Mouse (Mus musculus) neural tube, embryonic 11.5 days (tissue): ENCODE results near the gene Sbno2. TPM values are rescaled to one million over a fixed set of nuclear protein-coding genes. Genes with fewer than 3 reads are reported as not detected.

ENCODE experiments used
- ATAC-seq: fragments of 200-750 bp; cut with Nextera tagmentation; 2 replicates; pipeline ENCODE4 v1.8.0; 2017; ENCODE audit warnings: moderate number of reproducible peaks, mild to moderate bottlenecking, moderate TSS enrichment, moderate library complexity; ENCODE audit not compliant: insufficient read depth, low FRiP score, low TSS enrichment
- DNase-seq: peaks from one replicate; pipeline ENCODE4 v3.0.0-alpha.2; 2015; ENCODE audit warnings: low spot score
- H3K27ac ChIP-seq: fragments of 300-500 bp; sonication (generic); 2 replicates; pipeline ENCODE4 v1.5.1; 2014; ENCODE audit warnings: low read depth, mild to moderate bottlenecking, low read length
- H3K27me3 ChIP-seq: fragments of 300-500 bp; sonication (generic); 2 replicates; pipeline ENCODE4 v1.6.1; 2014; ENCODE audit warnings: mild to moderate bottlenecking, low read length, mixed read lengths; ENCODE audit not compliant: control insufficient read depth, insufficient read depth
- H3K36me3 ChIP-seq: fragments of 300-500 bp; sonication (generic); 2 replicates; pipeline ENCODE4 v1.6.1; 2014; ENCODE audit warnings: mild to moderate bottlenecking, low read length, moderate library complexity, mixed read lengths; ENCODE audit not compliant: control insufficient read depth, insufficient read depth
- H3K4me1 ChIP-seq: fragments of 300-500 bp; sonication (generic); 2 replicates; pipeline ENCODE4 v1.6.1; 2014; ENCODE audit warnings: low read length, mixed read lengths; ENCODE audit not compliant: control insufficient read depth, insufficient read depth
- H3K4me2 ChIP-seq: fragments of 300-500 bp; sonication (generic); 2 replicates; pipeline ENCODE4 v1.6.1; 2014; ENCODE audit warnings: low read depth, mild to moderate bottlenecking, moderate library complexity
- H3K4me3 ChIP-seq: fragments of 300-500 bp; sonication (generic); 2 replicates; pipeline ENCODE4 v1.5.1; 2014; ENCODE audit warnings: low read depth, low read length
- H3K9ac ChIP-seq: fragments of 300-500 bp; sonication (generic); 2 replicates; pipeline ENCODE4 v1.6.1; 2014; ENCODE audit warnings: mild to moderate bottlenecking, low read length
- H3K9me3 ChIP-seq: fragments of 300-500 bp; sonication (generic); 2 replicates; pipeline ENCODE4 v1.6.1; 2016; ENCODE audit warnings: low read length; ENCODE audit not compliant: control insufficient read depth
- WGBS: fragments of 180-500 bp; shearing (Covaris S2); extraction: QIAGEN DNeasy Blood & Tissue Kit; methylation state at CpG from one replicate; pipeline ENCODE4 v1.1.7; 2014; 5-methylcytosine and 5-hydroxymethylcytosine counted together
- polyA plus RNA-seq: library from polyadenylated mRNA; unstranded; fragments of >200 nt; fragmentation: Nextera tagmentation; extraction: Ambion mirVana; gene quantifications from 2 replicates; pipeline ENCODE4 v1.2.1, GENCODE M21; 2014

The Sbno2 gene
- polyA plus RNA-seq, 1 experiment from 2014 or later = 11.9 TPM

- DNase-seq (no peak), ATAC-seq (no peak)
- Histone ChIP-seq H3K27me3 (no peaks in the 10 kb centered on the region), H3K4me3 (no peak overlapping the region), H3K4me2 (no peak overlapping the region), H3K36me3 (no peaks in the 10 kb centered on the region), H3K27ac (no peak overlapping the region), H3K9me3 (no peaks in the 10 kb centered on the region), H3K9ac (no peak overlapping the region), H3K4me1 (no peaks in the 10 kb centered on the region)
- 63% methylated on average over 6 of the region's 6 CpGs for WGBS
These were observed 2.3 kb upstream of the Sbno2 start for GRCm38 (mm10) chr10:80107678-80108077.

DNA sequence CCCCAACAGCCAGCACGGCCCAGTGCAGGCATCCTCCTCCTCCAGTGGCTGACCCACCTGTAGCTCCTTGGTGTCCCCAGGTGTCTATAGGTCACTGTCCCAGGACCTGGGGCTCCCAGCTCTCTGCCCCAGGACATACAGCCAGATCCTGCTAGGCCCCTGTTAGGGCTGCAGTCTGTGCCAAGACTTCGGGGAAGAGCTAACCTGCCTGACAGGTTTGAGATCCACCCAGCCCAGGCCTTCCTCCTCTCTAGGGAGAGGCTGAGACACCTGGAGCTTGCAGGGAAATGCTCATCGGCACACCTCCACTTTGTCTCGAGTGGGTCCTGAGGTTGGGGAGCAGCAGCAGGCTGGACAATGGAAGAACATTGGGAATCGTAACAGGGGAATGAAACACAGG lies 555 bp upstream of the Sbno2 start:
- Histone ChIP-seq H3K27me3 (no peaks in the 10 kb centered on the region), H3K36me3 (no peaks in the 10 kb centered on the region), H3K9me3 (no peaks in the 10 kb centered on the region), H3K9ac (no peak overlapping the region), H3K4me2 (no peak overlapping the region), H3K4me1 (peaks cover 7% of the 10 kb centered on the region), H3K4me3 (no peak overlapping the region), H3K27ac (no peak overlapping the region)
- WGBS = 70% methylated on average over 5 of the region's 5 CpGs
- DNase-seq = no peak
- no peak for ATAC-seq

GRCm38 (mm10) chr10:80104181-80104580 lies 1.2 kb downstream of the Sbno2 start:
- 88% methylated on average over 3 of the region's 3 CpGs for WGBS
- Histone ChIP-seq H3K27ac (no peak overlapping the region), H3K4me1 (peaks cover 8% of the 10 kb centered on the region), H3K4me2 (no peak overlapping the region), H3K27me3 (no peaks in the 10 kb centered on the region), H3K36me3 (no peaks in the 10 kb centered on the region), H3K9me3 (no peaks in the 10 kb centered on the region), H3K4me3 (no peak overlapping the region), H3K9ac (no peak overlapping the region)
- ATAC-seq (no peak), DNase-seq (no peak)

DNA sequence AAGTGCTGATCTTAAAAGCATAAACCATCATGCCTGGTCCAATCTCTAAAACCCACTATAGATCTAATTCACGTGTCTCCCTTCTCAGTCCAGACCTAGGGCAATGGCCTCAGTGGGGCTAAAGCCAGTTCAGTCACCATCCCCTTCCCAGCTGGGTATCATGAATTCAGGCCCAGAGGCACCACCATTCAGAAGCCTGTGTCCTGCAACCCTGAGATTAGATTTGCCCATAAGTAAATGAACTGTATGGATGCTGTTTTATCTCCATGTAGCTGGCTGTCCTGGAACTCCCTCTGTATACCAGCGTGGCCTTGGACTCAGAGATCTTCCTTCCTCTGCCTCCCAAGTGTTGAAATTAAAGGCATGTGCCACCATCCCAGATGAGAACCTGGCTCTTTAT lies 2.3 kb downstream of the Sbno2 start:
- no peaks in the 10 kb centered on the region for H3K36me3 ChIP-seq
- H3K27me3 ChIP-seq = no peaks in the 10 kb centered on the region
- no peak for DNase-seq
- WGBS = 80% methylated on average over 2 of the region's 2 CpGs
- H3K4me2 ChIP-seq = no peak overlapping the region
- ATAC-seq = 0 out of 2 replicates have a peak, but pooled peaks have one; percentile 13
- no peaks in the 10 kb centered on the region for H3K9me3 ChIP-seq
- H3K9ac ChIP-seq = no peak overlapping the region; the same call in 1 of the 2 replicates
- no peak overlapping the region for H3K4me3 ChIP-seq
- no peak overlapping the region for H3K27ac ChIP-seq
- peaks cover 8% of the 10 kb centered on the region for H3K4me1 ChIP-seq

- no peak overlapping the region for H3K27ac ChIP-seq
- WGBS = under 1% methylated on average over 50 of the region's 59 CpGs
- peaks cover 8% of the 10 kb centered on the region for H3K4me1 ChIP-seq
- peak; percentile 85 for ATAC-seq
- peak overlapping the region; percentile 90 for H3K9ac ChIP-seq
- H3K4me2 ChIP-seq = peak overlapping the region; percentile 83
- no peaks in the 10 kb centered on the region for H3K27me3 ChIP-seq
- no peaks in the 10 kb centered on the region for H3K36me3 ChIP-seq
- DNase-seq = peak; percentile 91
- H3K4me3 ChIP-seq = peak overlapping the region; percentile 97
- H3K9me3 ChIP-seq = no peaks in the 10 kb centered on the region
These were observed 3.0 kb downstream of the Sbno2 start for GRCm38 (mm10) chr10:80102216-80102915.

DNA sequence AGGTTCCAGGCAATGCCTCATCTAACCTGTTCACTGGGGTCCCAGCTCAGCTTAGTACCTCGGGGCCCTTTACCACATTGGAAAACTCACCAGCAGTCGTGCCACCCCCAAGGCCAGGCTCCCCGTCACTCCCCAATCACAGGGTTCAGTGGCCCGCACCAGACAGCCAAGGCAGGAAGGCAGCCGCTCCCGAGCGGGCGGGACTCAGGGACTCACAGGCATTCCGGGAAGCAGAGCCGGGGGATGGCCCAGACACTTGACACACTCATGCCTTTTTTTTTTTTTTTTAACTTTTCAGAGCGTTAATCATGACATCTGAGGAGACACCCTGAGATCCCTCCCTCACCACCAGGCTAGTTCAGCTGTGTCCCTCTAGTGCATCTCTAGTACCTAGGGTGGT lies 4.4 kb downstream of the Sbno2 start:
- ATAC-seq (no peak), DNase-seq (no peak)
- Histone ChIP-seq H3K4me2 (no peak overlapping the region), H3K9me3 (no peaks in the 10 kb centered on the region), H3K4me3 (no peak overlapping the region), H3K27ac (no peak overlapping the region), H3K27me3 (no peaks in the 10 kb centered on the region), H3K9ac (no peak overlapping the region), H3K4me1 (peaks cover 8% of the 10 kb centered on the region), H3K36me3 (no peaks in the 10 kb centered on the region)
- 73% methylated on average over 11 of the region's 11 CpGs for WGBS

DNA sequence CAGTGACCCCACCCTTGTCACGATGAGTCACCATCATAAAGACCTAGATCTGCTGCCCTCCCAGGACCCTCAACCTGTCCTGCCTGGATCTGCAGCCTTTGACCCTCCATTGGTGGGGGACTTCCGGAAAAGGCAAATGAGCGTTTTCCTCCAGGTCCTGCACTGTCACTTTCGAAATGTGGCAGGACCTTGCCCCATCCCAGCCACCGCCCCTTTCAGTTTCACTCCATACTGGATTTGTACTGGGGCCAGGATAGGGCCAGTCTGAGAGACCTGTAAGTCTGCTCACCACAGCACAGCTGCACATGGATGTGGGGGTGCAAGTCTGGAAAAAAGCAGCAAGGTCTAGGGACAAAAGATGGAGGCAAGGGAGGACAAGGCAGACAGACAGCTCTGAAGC lies 6.7 kb downstream of the Sbno2 start:
- peaks cover 8% of the 10 kb centered on the region for H3K4me1 ChIP-seq
- no peaks in the 10 kb centered on the region for H3K36me3 ChIP-seq
- H3K27ac ChIP-seq = no peak overlapping the region
- H3K27me3 ChIP-seq = no peaks in the 10 kb centered on the region
- no peak overlapping the region for H3K9ac ChIP-seq
- WGBS = 90% methylated on average over 5 of the region's 5 CpGs
- DNase-seq = no peak
- ATAC-seq = no peak
- no peaks in the 10 kb centered on the region for H3K9me3 ChIP-seq
- no peak overlapping the region for H3K4me3 ChIP-seq
- H3K4me2 ChIP-seq = no peak overlapping the region

- Histone ChIP-seq H3K4me1 (peaks cover 8% of the 10 kb centered on the region), H3K9me3 (no peaks in the 10 kb centered on the region), H3K9ac (no peak overlapping the region), H3K4me2 (no peak overlapping the region), H3K36me3 (no peaks in the 10 kb centered on the region), H3K27ac (no peak overlapping the region), H3K4me3 (no peak overlapping the region), H3K27me3 (no peaks in the 10 kb centered on the region)
- WGBS = 19% methylated on average over 5 of the region's 7 CpGs
- DNase-seq = no peak
- no peak for ATAC-seq
These were observed 8.1 kb downstream of the Sbno2 start for GRCm38 (mm10) chr10:80097275-80097674.

- Histone ChIP-seq H3K27me3 (no peaks in the 10 kb centered on the region), H3K36me3 (no peaks in the 10 kb centered on the region), H3K9me3 (no peaks in the 10 kb centered on the region), H3K4me1 (no peaks in the 10 kb centered on the region), H3K4me2 (no peak overlapping the region), H3K4me3 (no peak overlapping the region), H3K27ac (no peak overlapping the region), H3K9ac (no peak overlapping the region)
- DNase-seq = no peak
- no peak for ATAC-seq
- WGBS = 85% methylated on average over 5 of the region's 5 CpGs
These were observed 9.8 kb downstream of the Sbno2 start for GRCm38 (mm10) chr10:80095547-80095946.
